Mouse (Mus musculus) ES-CJ7 (cell line): Measurements from ENCODE around the gene Zc3hc1.

Experiments
- DNase-seq: peaks from one replicate; pipeline ENCODE4 v3.0.0; 2011; ENCODE audit warnings: low read depth, low spot score

The Zc3hc1 gene

DNA sequence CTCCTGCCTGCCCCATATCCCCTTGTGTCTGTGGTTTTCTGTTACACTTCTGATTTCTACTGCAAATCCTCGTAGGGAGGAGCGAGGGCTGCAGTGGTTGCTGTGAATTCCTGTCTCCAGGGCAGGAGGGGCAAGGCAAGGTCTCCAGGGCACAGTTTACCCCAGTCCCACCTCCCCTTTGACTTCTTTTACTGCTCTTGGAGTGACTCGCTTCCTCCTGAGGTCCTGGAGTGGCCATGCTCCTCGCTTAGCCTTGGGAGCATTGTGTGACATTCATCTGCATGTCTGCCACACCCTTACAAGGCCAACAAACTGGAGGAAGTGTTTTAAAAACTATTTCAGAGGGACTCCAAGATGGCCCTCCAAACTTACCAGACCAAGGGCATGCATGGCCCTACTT is 69.8 kb downstream of the Zc3hc1 start:
- peak; percentile 81 for DNase-seq

DNA sequence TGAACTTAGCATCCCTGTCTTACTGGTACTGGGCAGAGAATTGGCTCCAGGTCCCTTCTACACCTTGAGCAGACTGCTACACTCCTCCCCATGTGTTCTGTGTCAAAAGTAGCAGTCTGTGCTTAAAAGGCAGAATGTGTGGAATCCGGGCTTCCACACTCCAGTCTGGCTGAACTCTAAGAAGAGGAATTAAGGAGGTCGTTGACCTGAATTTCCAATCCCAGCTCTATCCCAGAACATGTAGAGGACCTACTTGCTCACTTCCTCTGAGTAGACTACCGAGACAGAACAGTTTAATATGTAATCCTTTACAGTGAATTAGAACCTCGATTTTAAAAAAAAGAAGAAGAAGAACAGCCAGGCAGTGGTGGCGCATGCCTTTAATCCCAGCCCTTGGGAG is 71.6 kb downstream of the Zc3hc1 start:
- DNase-seq = no peak
